Mouse (Mus musculus) embryonic facial prominence, embryonic 14.5 days (tissue): ENCODE results near the gene Ttc28. TPM values are rescaled to one million over a fixed set of nuclear protein-coding genes. Genes with fewer than 3 reads are reported as not detected.

Source experiments
- ATAC-seq: fragments of 200-750 bp; cut with Nextera tagmentation; 2 replicates; pipeline ENCODE4 v1.8.0; 2017; ENCODE audit warnings: low read depth, moderate number of reproducible peaks, moderate TSS enrichment
- DNase-seq: peaks from one replicate; pipeline ENCODE4 v3.0.0-alpha.2; 2015; ENCODE audit warnings: low spot score
- H3K27ac ChIP-seq: fragments of 300-500 bp; sonication (generic); replicated peaks from 2 replicates; pipeline ENCODE4 v1.5.1; 2014; ENCODE audit warnings: low read depth, mild to moderate bottlenecking, low read length, moderate library complexity
- H3K27me3 ChIP-seq: fragments of 300-500 bp; sonication (generic); replicated peaks from 2 replicates; pipeline ENCODE4 v1.6.1; 2014; ENCODE audit warnings: low read length; ENCODE audit not compliant: control insufficient read depth, insufficient read depth
- H3K36me3 ChIP-seq: fragments of 300-500 bp; sonication (generic); 2 replicates; pipeline ENCODE4 v1.6.1; 2014; ENCODE audit warnings: low read length, mixed read lengths; ENCODE audit not compliant: control insufficient read depth, insufficient read depth
- H3K4me1 ChIP-seq: fragments of 300-500 bp; sonication (generic); 2 replicates; pipeline ENCODE4 v1.6.1; 2014; ENCODE audit warnings: antibody characterized with exemption, low read length; ENCODE audit not compliant: control insufficient read depth, insufficient read depth
- H3K4me2 ChIP-seq: fragments of 300-500 bp; sonication (generic); 2 replicates; pipeline ENCODE4 v1.6.1; 2014; ENCODE audit warnings: low read depth, mild to moderate bottlenecking, low read length, moderate library complexity, mixed read lengths
- H3K4me3 ChIP-seq: fragments of 300-500 bp; sonication (generic); 2 replicates; pipeline ENCODE4 v1.5.1; 2014; ENCODE audit warnings: low read depth, mild to moderate bottlenecking, low read length
- H3K9ac ChIP-seq: fragments of 300-500 bp; sonication (generic); 2 replicates; pipeline ENCODE4 v1.6.1; 2014; ENCODE audit warnings: low read depth, mild to moderate bottlenecking, low read length, moderate library complexity, mixed read lengths
- H3K9me3 ChIP-seq: fragments of 300-500 bp; sonication (generic); 2 replicates; pipeline ENCODE4 v1.6.1; 2016; ENCODE audit warnings: low read length; ENCODE audit not compliant: control insufficient read depth
- WGBS: fragments of 180-500 bp; shearing (Covaris S2); extraction: QIAGEN DNeasy Blood & Tissue Kit; methylation state at CpG from one replicate; pipeline ENCODE4 v1.1.7; 2014; 5-methylcytosine and 5-hydroxymethylcytosine counted together
- polyA plus RNA-seq: library from polyadenylated mRNA; unstranded; fragments of >200 nt; fragmentation: Nextera tagmentation; extraction: Ambion mirVana; gene quantifications from 2 replicates; pipeline ENCODE4 v1.2.1, GENCODE M21; 2014

The Ttc28 gene
- polyA plus RNA-seq, 1 experiment from 2014 or later, result 17.4 TPM

- no peaks in the 10 kb centered on the region for H3K36me3 ChIP-seq
- no peak overlapping the region for H3K27ac ChIP-seq
- peaks cover 54% of the 10 kb centered on the region for H3K4me1 ChIP-seq
- no peaks in the 10 kb centered on the region for H3K9me3 ChIP-seq
- WGBS, result 64% methylated on average over 5 of the region's 5 CpGs
- ATAC-seq (no peak), DNase-seq (no peak)
- no peak overlapping the region for H3K4me3 ChIP-seq
- no peak overlapping the region for H3K4me2 ChIP-seq
- no peaks in the 10 kb centered on the region for H3K27me3 ChIP-seq
- H3K9ac ChIP-seq, result no peak overlapping the region
Measured at GRCm38 (mm10) chr5:111041952-111042351, 162.3 kb downstream of the Ttc28 start.

GRCm38 (mm10) chr5:111044193-111044592, 164.6 kb downstream of the Ttc28 start:
- Histone ChIP-seq H3K36me3 (no peaks in the 10 kb centered on the region), H3K27ac (no peak overlapping the region), H3K9ac (no peak overlapping the region), H3K9me3 (no peaks in the 10 kb centered on the region), H3K27me3 (no peaks in the 10 kb centered on the region), H3K4me3 (no peak overlapping the region), H3K4me2 (no peak overlapping the region), H3K4me1 (peaks cover 41% of the 10 kb centered on the region)
- ATAC-seq (no peak), DNase-seq (no peak)
- 41% methylated on average over 7 of the region's 7 CpGs for WGBS

- Histone ChIP-seq H3K27me3 (no peaks in the 10 kb centered on the region), H3K9ac (no peak overlapping the region), H3K27ac (no peak overlapping the region), H3K4me1 (peaks cover 35% of the 10 kb centered on the region), H3K9me3 (no peaks in the 10 kb centered on the region), H3K36me3 (no peaks in the 10 kb centered on the region), H3K4me3 (no peak overlapping the region), H3K4me2 (no peak overlapping the region)
- ATAC-seq (no peak), DNase-seq (no peak)
- 93% methylated on average over 6 of the region's 6 CpGs for WGBS
Measured at GRCm38 (mm10) chr5:111046359-111046758, 166.8 kb downstream of the Ttc28 start.

DNA sequence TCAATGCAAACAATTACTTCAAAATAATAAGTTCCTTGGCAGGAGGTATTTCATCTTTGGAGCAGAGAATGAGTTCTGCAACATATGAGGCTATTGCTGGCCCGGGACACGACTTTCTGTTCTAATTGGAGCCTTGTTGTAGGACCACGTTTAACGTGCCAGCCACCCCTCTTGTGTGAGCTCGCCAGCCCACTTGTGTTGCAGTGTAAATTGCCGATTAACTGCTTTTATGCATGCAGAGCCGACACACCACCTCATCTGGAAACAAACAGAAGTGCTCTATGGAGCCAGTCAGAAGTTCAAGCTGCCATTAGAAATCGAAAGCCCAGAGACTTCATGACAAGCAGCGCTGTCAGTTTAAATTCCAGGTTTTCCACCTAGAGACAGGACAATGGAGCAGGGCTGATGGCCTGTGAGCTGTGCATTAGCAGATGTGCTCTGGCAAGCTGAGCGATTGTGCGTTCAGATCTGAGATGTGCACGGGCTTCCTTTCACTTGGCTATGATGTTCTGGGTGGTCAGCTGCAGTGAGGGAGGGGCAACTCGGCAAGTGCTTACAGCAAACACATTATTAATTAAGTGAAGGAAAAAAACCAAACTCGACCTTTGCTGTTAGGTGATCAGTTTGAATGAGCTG, 167.4 kb downstream of the Ttc28 start:
- Histone ChIP-seq H3K4me2 (no peak overlapping the region), H3K27ac (no peak overlapping the region), H3K36me3 (no peaks in the 10 kb centered on the region), H3K27me3 (no peaks in the 10 kb centered on the region), H3K9ac (no peak overlapping the region), H3K4me1 (peaks cover 34% of the 10 kb centered on the region), H3K4me3 (no peak overlapping the region), H3K9me3 (no peaks in the 10 kb centered on the region)
- DNase-seq (no peak), ATAC-seq (no peak; the same call in 1 of the 2 replicates)
- WGBS, result 58% methylated on average over 14 of the region's 14 CpGs

GRCm38 (mm10) chr5:111048036-111048435, 168.4 kb downstream of the Ttc28 start:
- 70% methylated on average over 5 of the region's 5 CpGs for WGBS
- H3K4me1 ChIP-seq, result peaks cover 29% of the 10 kb centered on the region

GRCm38 (mm10) chr5:111049584-111049983, 170.0 kb downstream of the Ttc28 start:
- DNase-seq, result no peak
- H3K9me3 ChIP-seq, result no peaks in the 10 kb centered on the region
- no peak overlapping the region for H3K4me3 ChIP-seq
- no peak overlapping the region for H3K27ac ChIP-seq
- no peak for ATAC-seq
- H3K9ac ChIP-seq, result no peak overlapping the region
- no peaks in the 10 kb centered on the region for H3K36me3 ChIP-seq
- peaks cover 30% of the 10 kb centered on the region for H3K4me1 ChIP-seq
- no peak overlapping the region for H3K4me2 ChIP-seq
- no peaks in the 10 kb centered on the region for H3K27me3 ChIP-seq
- 88% methylated on average over 4 of the region's 4 CpGs for WGBS

More at GRCm38 (mm10) chr5:111048036-111048435, 168.4 kb downstream of the Ttc28 start:
- ATAC-seq (no peak), DNase-seq (no peak)
- H3K27me3 ChIP-seq, result no peaks in the 10 kb centered on the region
- H3K4me2 ChIP-seq, result no peak overlapping the region
- H3K9me3 ChIP-seq, result no peaks in the 10 kb centered on the region
- no peak overlapping the region for H3K4me3 ChIP-seq
- no peaks in the 10 kb centered on the region for H3K36me3 ChIP-seq
- no peak overlapping the region for H3K9ac ChIP-seq
- H3K27ac ChIP-seq, result no peak overlapping the region

DNA sequence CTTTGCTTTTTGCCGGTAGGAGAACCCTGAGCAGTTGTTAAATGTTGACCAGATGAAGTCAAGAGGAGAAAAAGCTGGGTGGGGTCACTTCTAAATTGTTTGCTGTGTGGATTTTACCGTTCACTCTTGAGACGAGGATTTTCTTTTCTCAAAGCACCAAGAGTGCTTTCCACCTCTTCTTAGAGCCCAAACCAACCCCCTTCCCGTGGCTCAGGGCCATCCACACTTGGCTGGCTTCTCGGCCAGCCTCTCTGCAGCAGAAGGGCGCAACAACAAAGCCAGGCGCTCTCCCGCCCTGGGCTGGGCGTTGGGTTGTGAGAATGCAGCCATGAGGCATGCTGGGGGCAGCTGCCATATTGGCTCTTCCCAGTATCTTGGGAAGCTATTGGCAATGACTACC, 170.5 kb downstream of the Ttc28 start:
- H3K27me3 ChIP-seq, result no peaks in the 10 kb centered on the region
- no peaks in the 10 kb centered on the region for H3K36me3 ChIP-seq
- no peaks in the 10 kb centered on the region for H3K9me3 ChIP-seq
- peaks cover 30% of the 10 kb centered on the region for H3K4me1 ChIP-seq
- H3K27ac ChIP-seq, result no peak overlapping the region
- no peak overlapping the region for H3K4me3 ChIP-seq
- 76% methylated on average over 9 of the region's 9 CpGs for WGBS
- ATAC-seq (no peak), DNase-seq (no peak)
- no peak overlapping the region for H3K4me2 ChIP-seq
- H3K9ac ChIP-seq, result no peak overlapping the region

- Histone ChIP-seq H3K27ac (no peak overlapping the region), H3K4me3 (no peak overlapping the region), H3K4me2 (no peak overlapping the region), H3K9me3 (no peaks in the 10 kb centered on the region), H3K4me1 (peaks cover 54% of the 10 kb centered on the region), H3K9ac (no peak overlapping the region), H3K36me3 (no peaks in the 10 kb centered on the region), H3K27me3 (no peaks in the 10 kb centered on the region)
- DNase-seq (no peak), ATAC-seq (no peak)
- 62% methylated on average over 9 of the region's 9 CpGs for WGBS
Measured at GRCm38 (mm10) chr5:111054380-111054779, 174.8 kb downstream of the Ttc28 start.

DNA sequence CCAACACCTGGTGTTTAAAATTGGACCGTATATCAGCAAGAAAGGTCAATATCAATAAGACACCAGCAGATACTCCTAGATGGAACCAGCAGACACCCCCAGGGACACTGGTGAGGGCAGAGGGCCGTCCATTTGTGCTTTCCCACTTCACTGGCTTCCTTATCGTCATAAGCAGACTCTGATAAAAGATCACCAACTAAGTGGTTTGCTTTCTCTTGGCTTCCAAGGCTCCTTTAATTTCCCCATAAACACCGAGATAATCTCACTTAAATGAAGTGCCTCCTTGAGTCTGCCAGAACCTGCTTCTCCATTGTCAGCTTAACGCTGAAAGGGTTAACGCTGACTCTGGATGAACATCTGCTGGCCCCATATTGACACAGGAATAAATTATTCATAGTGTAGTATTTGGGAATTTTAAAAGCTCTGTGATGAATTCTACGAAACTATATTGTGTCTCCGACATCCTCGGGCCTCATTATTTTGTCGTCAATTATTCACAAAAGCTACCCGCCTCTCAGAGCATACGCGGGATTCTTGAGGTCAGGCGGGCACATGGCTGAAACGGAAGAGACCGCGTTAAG, 175.3 kb downstream of the Ttc28 start:
- H3K27me3 ChIP-seq, result no peaks in the 10 kb centered on the region
- peak overlapping the region; percentile 58 for H3K27ac ChIP-seq
- H3K4me3 ChIP-seq, result no peak overlapping the region
- no peak for ATAC-seq
- H3K36me3 ChIP-seq, result no peaks in the 10 kb centered on the region
- peak overlapping the region; percentile 35 for H3K4me2 ChIP-seq
- H3K9ac ChIP-seq, result no peak overlapping the region
- no peaks in the 10 kb centered on the region for H3K9me3 ChIP-seq
- DNase-seq, result no peak
- WGBS, result 59% methylated on average over 17 of the region's 17 CpGs
- peaks cover 60% of the 10 kb centered on the region for H3K4me1 ChIP-seq
